Mouse (Mus musculus): ENCODE results near the gene Vmn2r83.

GRCm38 (mm10) chr10:79506709-79507108, 38.2 kb downstream of the Vmn2r83 start:
- no peak for TF ChIP-seq CTCF (IDR thresholded peaks at IDR 0.05; ENCODE audit: low read depth, low read length)
- TF ChIP-seq GATA1 (IDR thresholded peaks at IDR 0.05; ENCODE audit: borderline replicate concordance, low read length): no peak
- no peak for TF ChIP-seq TAL1 (conservative IDR thresholded peaks at IDR 0.05; ENCODE audit: low read depth, low read length)

Measured in G1E (cell line).